Mouse (Mus musculus) CD4-positive helper T cell, adult 2 months (primary cell): Measurements from ENCODE around the gene Ifitm1.
"Not testable (repeated sequence)": the region's sequence is repeated elsewhere in the genome, so short reads cannot be mapped to it uniquely, and the experiment has no call there.

ENCODE experiments used
- DNase-seq: peaks from one replicate; pipeline ENCODE4 v3.0.0-alpha.2; 2012; ENCODE audit warnings: low read depth, missing footprints, low spot score

The Ifitm1 gene

DNA sequence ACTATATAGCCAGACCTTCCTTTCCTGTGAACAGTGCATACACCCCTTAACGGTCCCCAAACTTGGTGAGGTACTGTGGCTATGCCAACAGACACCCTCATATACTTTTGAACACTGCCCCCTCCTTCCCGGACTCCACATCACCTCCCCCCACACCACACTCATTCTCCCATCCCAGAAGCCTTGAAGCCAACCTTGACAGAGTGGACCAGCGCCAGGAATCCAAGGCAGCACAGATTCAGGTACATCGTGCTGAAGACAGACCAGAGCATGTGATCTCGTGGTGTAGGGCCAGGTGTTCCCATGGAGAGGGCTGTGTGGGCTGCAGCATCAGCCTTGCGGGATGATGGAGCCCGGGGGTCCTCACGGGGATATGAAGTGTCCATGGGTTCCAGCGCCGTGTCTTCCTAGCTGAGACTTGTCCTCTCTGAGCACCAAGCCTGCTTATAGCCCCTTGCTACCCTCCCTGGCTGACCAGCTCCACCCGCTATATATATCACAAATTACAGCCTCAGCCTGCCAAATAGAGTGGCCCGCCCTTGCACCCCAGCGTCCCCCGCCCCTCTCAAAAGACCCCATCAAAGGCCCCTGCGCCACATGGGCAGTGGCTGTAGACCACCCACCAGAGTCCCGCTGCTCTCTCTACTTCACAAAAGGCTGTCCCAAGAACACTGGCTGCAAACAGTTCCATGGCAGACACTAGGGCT is 17.0 kb upstream of the Ifitm1 start, which contains the start of gene Ifitm5:
TSS of gene Ifitm5 (minus strand) at position 468 of the 707 bp plus-strand sequence.
- no peak for DNase-seq

DNA sequence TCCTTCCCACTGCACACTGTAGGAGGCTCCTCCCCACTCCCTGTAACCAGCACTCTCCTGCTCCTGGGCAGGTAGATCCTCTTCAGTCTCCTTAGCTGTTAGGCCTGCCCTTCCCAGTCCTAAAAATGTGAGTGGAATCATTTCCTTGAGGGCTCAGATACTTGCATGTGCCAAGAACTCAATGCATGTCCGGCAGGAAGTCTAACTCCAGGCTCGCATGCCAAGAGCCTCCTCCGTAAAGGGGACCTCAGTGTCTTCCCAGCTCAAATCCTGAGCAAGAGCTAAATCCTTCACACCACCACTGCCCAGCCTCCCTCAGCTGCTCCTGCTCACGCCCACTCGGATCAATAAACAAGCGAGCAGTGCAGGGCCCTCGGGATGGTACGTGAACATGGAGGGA is 16.0 kb upstream of the Ifitm1 start:
- DNase-seq = no peak

DNA sequence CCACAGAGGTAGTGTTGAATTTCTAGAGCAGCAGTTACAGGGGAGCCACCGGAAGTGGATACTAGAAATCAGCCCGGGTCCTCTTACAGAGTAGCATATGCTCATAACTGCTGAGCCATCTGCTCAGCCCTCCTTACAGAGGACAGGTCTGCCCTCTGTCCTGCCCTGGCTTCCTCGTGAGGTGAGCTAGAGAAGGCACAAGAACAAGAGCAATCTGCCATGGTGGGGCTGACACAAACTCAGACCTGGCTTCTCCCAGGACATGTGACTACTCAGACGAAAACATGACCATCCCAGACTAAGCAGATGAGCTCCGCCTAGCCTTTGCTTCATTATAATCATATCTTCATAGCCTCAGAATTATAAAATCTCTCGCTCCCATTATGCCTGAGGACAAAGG is 15.3 kb upstream of the Ifitm1 start:
- no peak for DNase-seq

DNA sequence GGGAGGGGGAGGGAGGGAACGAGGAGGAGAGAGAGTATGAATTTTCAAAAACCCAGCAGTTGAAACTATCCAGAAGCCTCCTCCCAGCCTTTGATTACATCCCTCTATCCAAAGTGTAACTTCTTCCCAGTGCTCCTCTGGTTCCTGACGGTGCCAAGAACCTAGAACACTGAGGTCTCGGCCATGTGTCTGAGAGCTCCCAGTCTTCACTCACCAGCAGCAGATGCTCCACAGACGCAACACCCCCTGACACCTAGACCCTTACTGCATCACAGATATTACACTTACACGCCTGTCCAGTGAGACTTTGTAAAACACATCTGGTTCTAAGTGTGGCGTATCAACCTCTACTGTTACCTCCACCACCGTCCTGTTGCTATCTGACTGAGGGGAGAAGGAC is 14.6 kb upstream of the Ifitm1 start:
- DNase-seq = no peak

DNA sequence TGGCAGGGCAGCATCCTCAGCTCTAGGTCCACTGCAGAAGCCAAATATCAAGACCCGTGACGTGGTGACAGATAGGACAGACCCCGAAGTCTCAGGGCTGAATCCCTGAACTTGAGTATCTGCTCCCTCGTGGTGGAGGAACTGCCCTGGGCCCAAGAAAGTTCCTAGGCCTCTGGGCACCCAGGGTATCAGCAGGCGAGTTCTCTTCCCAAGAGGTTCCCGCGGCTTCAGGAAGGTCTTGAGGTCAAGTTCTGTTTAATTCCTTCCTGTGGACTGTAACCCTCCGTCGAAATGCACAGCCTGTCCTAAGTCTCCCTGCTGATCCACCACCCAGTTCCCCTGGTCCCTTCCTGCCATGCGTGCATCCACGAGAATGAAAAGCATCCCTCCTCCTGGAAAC is 13.9 kb upstream of the Ifitm1 start:
- no peak for DNase-seq

DNA sequence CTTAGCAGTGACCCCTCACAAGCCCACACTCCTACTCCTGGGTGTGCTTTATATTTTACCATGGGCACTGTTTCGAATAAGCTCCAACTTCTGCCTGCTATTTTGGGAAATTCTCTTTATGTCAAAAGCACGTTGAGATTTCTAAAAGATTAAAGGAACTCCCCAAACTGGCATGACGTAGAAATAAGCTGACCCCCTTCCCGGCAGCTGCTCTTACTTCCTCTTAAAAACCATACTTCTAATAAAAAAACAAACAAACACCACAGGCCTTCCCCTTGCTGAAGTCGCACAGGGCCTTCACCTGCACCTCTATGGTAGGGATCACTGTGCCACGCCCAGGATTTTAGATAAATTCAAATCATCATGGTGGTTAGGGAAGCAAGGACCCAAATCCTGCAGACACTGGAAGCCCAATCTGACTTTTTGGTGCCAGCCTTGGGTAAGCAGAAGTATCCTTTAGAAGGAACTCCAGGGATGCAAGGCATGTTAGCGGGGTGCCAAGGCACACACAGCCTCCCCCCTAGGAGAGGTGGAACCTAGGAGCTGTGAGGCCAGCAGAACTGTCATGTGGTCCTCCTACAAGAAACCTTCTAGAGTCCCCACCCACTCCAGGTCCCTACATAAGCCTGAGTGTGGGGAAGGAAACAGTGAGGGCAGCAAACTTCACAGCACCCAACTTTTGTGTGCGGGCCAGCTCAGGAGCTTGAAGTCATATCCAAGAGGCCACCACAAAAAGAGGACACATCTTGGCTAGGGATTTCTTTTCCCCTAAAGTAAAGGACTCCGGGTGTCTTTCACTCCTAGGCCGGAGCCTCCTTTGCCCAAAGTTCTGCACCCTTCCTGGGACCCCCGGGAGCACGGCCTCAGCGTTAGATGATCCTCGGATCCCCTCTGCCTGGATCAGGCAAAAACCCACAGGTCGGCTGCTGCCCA is 13.0 kb upstream of the Ifitm1 start:
- no peak for DNase-seq

DNA sequence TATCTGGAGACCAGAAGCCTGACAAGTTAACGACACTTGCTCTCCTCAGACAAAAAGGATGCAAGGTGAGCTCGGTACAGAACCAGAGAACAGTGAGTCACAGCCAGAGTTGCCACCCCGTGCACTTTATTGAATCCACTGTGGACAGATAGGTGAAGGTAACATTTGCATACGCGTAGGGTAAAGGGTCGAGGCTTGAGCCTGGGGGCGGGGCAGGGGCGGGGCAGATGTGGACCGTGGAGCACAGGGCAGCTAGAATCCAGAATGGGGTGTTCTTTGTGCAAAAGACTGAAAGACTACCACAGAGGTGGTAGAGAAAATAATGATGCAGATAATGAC is 12.3 kb upstream of the Ifitm1 start:
- DNase-seq = peak; percentile 41

DNA sequence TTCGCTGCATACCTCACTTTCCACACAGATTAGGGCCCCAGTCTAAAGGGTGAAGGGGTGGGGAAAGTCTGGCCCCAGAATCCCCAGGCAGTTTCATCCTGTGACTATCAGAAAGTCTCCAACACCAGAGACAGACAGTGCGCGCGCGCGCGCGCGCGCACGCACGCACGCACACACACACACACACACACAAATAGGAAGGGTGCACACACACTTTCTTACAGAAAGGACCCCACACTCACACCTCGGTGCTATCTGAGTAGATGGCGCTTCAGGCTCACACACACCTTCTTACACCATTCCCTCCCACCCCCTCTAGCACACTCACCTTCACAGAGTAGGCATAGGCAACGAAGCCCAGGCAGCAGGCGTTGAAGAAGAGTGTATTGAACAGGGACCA is 11.7 kb upstream of the Ifitm1 start:
- DNase-seq = peak; percentile 49

DNA sequence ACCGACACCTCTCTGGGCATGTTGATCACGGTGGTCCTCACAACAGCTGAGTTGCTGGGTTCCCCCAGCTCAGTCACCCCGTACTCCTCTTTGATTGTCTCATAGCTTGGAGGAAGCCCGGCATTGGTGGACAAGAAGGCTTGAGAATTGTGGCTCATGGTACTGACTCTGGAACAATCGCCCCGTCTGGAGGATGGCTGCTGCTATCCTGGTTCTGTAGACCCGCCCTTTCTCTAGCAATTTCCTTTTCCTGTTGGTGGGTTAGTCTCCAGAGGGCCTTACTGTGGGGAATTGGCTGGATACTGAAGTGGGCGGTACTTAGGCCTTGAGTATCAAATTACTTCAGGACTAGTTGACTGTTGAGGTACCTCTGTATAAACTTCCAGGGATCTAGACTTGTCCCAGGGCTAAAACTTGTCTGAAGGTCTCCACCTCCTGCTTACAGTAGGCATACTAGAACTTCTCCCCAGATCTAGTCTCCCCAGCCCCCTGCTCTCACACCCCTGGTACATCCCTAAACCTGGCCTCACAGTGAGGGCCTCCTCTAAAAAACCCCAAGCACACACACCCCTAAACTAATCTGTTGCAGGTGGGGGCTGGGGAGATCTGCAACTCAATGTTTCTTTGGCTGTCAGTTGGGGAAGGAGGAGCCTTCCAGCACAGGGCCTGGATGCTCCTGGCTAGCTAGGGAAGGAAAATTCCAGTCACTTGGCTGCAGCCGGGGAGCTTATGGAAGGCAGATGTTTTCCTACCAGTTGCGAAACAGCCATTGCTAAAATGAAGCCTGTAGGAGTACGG is 11.1 kb upstream of the Ifitm1 start, which contains the start of the genes Gm45717 and Ifitm2:
TSS of gene Gm45717 (minus strand) at position 180 of the 798 bp plus-strand sequence.
TSS of gene Ifitm2 (minus strand) at position 230 of the 798 bp plus-strand sequence.
- DNase-seq = peak; percentile 40

DNA sequence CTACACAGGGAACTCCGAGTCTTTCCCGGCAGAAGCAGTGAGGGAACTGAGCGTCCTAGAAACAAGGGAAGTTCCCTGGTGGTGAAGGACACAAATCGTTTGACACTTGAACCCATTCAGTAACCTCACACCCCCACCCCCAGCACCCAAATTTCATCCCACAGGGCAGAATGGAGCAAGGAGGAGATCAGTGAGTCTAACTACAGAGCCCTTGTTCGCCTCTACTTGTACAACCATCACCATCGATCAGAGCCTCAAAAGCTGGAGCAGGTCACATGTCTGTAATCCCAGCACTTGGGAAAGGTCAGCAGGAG is 10.5 kb upstream of the Ifitm1 start:
- no peak for DNase-seq

DNA sequence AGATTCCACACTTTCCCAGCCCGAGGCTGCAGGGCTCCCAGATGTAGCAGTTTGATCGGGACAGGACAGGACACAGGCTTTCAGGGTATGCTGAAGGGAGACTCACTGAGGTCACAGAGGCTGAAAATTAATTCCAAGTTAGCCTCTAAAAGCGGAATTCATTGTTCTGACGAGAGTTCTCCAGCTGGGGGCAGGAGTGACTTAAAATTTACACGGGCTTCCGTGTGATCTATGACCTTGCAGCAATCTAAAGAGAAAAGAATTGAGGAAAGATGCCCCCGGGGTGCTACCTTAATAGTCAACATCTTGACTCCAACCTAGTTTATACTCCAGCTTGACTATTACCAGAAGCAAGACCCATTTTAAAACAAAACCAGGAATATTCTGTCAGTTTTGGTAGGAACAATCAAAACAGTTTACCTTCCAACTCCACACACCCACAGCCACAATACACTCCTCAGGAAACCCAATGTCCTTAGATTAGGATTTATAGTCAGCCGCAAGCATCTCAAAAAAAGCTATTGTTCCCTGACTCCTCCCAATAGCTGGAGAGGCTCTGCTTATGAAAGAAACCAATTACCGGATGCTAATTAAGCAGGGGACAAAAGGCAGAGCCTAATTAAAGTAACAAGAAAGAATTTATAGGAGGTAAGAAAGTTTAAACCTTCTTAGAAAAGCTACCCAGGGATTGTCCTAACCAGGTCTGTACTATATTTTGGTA is 7.7 kb upstream of the Ifitm1 start:
- peak; percentile 64 for DNase-seq

DNA sequence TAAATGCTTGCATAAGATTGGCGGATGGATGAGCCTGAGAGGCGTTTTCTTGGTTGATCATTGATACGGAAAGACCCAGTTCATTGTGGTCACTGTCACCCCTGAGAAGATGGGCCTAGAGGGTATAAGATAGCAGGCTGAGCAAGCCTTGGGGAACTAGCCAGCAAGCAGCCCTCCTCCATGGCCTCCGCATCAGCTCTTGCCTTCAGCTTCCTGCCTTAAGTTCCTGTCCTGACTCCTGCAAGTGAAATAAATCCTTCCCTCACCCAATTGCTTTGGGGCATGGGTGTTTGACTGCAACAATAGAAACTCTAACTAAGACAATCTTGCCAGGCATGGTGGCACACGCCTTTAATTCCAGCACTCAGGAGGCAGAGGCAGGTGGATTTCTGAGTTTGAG is 7.0 kb upstream of the Ifitm1 start:
- DNase-seq = no peak

DNA sequence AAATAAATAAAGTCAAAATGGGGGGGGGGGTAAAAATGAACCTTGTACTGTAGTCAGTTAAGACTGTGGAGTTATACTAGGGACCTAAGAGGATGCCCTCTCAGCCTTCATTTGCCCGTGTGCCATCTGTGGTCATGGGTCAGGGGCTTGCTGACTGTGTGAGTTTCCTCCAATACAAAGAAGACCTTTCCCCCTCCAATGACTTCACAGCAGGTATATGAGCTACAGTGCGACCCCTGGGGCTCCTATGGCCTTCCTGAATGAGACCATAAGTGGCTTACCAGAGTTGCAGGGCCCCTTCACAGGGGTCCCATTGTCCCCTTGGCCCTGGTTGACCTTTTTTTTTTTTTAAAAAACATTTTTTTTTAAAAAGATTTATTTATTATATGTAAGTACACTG is 5.6 kb upstream of the Ifitm1 start:
- DNase-seq = no peak

DNA sequence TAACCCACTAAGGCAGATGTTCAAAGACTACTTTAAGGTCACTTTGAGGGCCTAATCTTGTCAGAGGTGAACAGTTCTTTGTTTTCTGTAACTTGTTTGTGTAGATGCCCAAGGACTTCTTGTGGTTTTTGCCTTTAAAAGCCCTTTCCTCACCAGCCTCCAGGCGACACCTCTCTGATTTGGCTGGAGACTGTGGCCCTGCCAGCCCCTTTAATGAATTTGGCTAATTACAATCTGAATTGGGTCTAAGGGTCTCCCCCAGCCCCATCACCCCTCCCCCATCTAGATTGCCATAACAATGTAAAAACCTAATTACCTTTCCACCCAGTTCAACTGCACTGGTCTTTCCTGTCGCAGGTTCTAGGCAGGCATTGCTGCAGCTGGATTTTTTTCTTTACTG is 4.3 kb upstream of the Ifitm1 start:
- DNase-seq = no peak

DNA sequence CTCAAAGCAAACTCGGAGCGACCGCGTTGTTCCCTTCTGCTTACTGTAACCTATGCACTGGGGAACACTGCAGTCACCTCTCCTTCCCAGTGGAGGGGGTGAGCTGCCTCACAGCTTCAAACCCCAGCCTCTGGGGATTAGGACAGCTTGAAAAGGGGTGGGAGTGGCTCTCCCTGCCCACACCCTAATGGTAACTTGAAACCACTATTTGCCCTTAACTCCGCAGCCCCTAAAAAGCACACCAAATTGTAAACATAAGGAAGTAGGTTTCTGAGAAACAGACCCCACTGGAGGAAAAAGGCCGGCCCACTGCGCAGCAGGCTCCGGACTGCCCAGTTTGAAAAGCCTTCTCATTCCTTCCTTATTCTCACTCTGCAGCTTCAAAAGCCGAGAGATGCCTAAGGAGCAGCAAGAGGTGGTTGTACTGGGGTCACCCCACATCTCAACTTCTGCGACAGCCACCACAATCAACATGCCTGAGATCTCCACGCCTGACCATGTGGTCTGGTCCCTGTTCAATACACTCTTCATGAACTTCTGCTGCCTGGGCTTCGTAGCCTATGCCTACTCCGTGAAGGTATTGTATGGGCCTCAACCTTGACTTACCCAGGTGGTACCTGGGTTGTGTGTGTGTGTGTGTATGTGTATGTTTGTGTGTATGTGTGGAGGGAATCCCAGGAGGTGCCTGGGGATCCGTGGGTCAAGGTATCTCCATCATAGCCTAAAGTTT is 1.0 kb downstream of the Ifitm1 start:
- DNase-seq = no peak

DNA sequence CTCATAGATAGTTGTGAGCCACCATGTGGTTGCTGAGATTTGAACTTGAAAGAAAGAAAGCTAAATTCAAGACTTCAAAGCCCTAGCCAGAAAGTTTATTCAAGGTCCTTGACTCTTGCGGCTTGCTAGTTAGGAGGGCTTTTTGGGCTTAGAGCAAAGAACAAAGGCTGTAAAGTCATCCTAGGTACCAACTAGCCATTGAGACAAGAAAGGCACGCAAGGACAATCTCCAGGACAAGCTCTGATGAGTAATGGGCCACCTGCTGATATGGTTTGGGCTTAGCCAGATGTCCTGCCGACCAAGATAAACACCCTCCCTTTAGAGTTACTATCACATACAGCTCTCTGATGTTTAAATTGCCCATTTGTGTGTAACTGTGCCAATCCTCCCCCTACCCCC is 1.7 kb downstream of the Ifitm1 start:
- DNase-seq = not testable (repeated sequence)

DNA sequence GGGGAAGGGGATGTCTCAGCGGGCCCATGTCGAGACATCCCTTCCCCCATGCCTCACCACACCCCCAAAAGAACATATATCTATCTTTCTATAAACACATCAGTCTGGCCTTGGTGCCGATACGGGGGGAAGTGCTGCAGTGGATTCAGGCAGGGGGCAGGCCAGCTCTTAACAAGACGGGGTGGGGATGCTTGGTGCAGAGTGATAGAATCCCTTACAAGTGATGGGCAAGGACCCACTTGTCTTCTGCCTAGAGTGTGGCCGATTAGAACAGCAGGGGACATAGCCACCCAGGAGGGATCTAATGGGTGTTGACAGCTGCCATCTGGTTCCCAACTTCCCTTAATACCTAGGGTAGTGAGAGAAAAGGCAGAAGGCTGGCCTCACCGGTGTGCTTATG is 3.9 kb downstream of the Ifitm1 start:
- no peak for DNase-seq

DNA sequence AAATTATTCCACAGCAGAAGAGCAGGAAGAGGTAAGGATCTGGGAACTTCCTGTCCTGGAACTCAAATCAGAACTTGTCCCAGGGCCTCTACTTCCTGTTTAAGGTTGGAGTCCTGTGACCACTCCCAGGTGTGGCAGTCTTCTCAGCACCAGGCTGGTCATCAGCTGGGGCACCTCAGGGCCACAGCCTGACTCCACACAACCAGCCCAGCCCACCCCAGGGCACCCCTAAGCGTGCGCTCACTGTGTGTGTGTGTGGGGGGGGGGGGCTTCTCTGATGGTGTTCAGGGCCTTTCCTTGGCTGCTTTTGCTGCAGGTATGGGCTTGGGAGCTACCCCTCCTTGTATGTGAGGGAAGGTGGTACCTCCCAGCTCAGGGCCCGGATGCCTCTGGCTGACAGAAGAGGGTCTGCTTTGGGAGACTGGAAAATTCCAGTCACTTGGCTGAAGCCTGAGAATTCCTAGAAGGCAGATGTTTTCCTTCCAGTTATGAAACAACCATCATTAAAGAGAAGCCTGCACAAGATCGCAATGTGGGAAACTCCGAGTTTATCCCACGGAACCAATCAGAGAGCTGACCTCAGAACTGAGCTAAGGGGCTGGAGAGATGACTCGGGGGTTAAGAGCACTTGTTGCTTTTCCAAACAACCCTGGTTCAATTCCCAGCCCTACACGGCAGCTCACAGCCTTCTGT is 4.6 kb downstream of the Ifitm1 start:
- no peak for DNase-seq

DNA sequence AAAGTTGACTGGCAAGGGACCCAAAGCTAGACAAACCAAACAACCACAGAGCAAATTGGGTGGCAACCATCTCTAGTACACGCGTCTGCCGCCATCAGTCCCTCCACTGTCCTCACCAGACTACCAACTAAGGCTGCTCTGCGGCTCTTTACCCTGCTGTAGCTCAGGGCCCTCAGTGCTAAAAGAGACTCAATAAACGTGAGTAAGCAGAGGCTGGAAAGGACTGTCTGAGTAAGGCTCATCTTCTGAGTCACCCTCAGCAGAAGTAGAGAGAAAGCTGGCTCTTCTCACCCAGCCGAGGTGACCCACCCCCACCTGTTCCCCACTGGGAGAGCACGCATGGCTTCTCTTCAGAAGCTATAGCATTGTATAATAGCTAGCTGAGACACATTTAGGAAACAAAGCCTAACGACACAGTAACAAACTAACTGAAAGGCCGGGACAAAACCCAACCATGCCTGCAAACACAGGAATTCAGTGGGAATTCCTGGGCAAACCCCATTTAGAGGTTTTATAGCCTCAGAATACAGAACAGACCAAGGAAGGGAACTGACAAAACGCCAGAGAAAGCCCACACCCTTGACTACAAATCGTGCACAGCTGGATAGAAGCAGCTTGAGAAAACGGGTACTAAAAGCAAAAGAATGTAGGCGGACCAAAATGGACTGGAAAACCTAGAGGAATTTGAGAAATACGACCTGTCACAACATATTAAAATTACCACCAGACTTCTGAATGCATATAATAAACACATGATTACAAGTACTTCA is 6.6 kb downstream of the Ifitm1 start:
- DNase-seq = no peak
